Mouse (Mus musculus) frontal cortex, postnatal 25 days (tissue): ENCODE measurements around the gene Ptprq.

ENCODE experiments used
- DNase-seq, 2 experiments: peaks; one replicate each; pipeline ENCODE4 v3.0.0; 2022; ENCODE audit warnings: low spot score in 2 of 2

The Ptprq gene

DNA sequence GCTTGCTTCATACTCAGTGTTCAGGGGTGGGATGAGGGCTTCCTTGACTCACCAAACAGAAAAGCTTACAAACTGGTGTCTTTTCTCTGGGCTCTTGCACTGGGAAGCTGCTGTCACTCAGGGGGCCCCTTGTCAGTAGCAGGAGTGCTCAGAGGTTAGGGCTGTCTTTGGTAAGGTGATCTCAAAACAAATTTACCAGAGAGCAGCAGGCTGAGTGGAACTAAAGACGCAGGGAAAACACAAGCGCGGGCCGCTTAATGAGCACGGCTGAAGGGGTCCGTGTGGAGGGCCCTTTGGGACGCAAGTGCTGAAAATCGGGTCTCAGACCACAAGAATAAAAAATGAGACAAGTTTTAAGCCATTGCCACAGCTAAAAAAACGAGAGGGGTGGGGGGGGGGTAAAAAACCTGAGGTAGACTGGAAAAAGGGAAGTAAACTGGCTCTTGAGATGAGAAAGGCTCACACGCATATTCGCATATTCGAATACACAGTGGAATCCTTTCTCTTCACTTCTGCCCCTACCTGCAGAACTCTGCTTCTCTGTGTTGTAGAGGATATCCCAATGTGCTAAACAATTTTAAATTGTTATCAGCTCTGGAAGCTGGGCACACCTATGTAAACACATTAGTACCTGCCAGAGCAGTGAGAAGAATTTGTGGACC, 231.1 kb downstream of the Ptprq start:
- no peak for DNase-seq

DNA sequence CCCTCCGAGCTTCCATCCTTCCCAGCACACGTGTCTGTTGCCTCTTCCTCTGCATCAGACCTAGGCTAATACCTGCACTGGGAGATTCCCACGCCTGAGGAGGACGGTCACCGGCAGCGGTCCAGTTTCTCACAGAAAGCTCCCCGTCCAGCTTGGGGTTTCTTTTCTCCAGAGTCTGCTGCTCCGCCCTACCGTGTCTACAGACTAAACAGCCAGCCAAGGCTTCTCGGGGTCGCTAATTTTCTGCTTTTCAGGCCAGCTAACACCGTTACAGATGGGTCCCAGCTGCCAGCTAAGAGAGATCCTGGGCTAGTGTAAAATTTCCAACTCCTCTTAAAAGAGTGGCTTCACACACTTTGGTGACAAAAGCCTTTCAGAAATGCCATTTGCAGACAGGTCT, 233.1 kb downstream of the Ptprq start:
- DNase-seq = no peak

DNA sequence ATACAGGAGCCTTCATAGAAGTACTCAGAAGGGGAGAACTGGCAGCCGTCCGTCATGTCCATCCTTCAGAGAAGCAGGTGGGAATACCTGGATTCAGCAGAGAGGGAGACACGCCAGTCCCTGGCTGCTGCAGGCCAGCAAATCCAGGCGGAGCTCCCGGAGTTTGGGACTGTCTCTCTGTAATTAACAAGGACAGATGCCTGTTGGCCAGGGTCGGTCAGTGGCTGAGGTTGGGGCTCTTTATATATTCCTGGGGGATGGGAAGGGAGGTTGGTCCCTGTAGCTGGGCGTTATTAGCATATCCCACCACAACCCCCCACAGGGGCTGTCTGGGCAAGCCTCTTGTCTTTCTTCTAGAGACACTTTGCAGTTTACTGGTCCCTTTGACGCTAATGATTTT, 234.0 kb downstream of the Ptprq start, which contains the start of gene Myf5:
Gene Myf5 (minus strand): TSS at position 265 of the 400 bp plus-strand sequence.
- no peak for DNase-seq

DNA sequence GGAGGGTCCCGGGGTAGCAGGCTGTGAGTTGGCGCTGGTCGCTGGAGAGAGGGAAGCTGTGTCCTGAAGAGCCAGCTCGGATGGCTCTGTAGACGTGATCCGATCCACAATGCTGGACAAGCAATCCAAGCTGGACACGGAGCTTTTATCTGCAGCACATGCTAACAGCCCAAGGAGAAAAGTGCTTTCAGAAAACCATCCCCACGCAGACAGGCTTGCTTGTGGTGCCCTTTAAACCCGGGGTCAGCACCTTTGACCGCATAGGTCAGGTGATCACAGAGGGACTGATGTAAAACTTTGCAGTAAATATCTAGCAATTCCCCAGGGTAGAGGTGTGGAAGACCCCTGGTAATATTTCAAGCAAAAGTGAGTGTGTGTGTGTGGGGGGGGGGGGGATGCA, 235.8 kb downstream of the Ptprq start:
- no peak for DNase-seq

DNA sequence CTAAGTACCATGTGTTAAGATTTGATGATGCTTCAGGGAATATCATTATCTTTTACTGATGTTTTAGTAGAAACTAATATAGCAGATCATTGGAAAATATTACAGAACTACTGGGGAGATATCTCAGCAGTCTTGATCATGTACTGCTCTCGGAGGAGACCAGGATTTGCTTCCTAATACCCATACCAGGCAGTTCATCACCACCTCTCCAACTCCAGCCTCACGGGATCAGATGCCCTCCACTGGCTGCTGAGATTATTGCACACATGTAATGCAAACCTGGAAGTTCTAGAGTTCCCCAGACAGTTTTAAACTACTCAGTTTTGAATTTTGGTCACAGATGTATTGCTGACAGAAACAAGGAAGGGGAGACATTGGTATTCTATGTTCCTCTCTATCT, 246.4 kb downstream of the Ptprq start:
- no peak for DNase-seq

DNA sequence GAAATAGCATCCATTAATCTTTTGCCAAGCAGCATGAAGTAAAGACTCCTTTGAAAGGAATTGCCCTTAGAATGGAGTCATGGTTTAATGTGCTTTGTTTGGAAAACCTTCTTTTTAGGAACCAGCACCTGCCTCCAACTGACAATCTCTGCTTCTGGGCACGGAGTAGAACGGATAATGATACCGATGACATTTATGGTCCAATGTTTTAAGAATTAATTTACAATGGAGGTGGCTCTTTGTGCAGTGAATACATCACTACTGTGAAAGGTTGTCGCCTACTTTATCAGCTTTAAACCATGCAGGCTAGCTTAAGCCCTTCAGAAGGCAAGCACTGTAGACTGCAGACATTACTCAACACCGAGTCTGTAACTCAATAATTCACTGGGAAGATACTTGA, 248.1 kb downstream of the Ptprq start:
- DNase-seq = no peak

DNA sequence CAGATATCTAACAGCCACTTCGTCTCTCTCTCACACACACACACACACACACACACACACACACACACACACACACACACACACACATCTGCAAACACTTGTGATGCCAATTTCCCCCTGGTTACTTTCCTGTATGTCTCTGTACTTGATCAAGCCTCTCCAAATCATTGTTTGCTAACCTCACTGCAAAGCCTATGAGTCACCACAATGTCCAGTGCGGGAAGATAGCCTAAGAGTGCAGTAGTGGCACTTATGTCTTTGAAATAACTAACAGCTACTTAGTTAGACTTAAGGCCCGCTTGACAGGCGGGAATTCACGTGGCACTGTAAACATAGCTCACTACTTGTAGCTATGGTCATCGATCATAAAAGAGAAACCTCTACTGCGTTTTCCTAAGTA, 252.0 kb downstream of the Ptprq start:
- DNase-seq = no peak
